Mouse (Mus musculus) limb, embryonic 15.5 days (tissue): ENCODE data around the gene Sh3gl3. TPM values are rescaled to one million over a fixed set of nuclear protein-coding genes. Genes with fewer than 3 reads are reported as not detected.
A peak's percentile ranks its signal among the peaks of the same experiment; 100 is the strongest.

Experiments used
- ATAC-seq: fragments of 200-750 bp; cut with Nextera tagmentation; 2 replicates; pipeline ENCODE4 v1.8.0; 2017; ENCODE audit warnings: low read depth, moderate TSS enrichment; ENCODE audit not compliant: insufficient number of reproducible peaks, low FRiP score, low TSS enrichment
- H3K27ac ChIP-seq: fragments of 300-500 bp; sonication (generic); 2 replicates; pipeline ENCODE4 v1.5.1; 2015; ENCODE audit warnings: moderate library complexity, mild to moderate bottlenecking, inconsistent platforms
- H3K27me3 ChIP-seq: fragments of 300-500 bp; sonication (generic); 2 replicates; pipeline ENCODE4 v1.6.1; 2015; ENCODE audit warnings: inconsistent platforms
- H3K36me3 ChIP-seq: fragments of 300-500 bp; sonication (generic); 2 replicates; pipeline ENCODE4 v1.6.1; 2015; ENCODE audit warnings: inconsistent platforms
- H3K4me1 ChIP-seq: fragments of 300-500 bp; sonication (generic); 2 replicates; pipeline ENCODE4 v1.6.1; 2015; ENCODE audit warnings: inconsistent platforms
- H3K4me2 ChIP-seq: fragments of 300-500 bp; sonication (generic); 2 replicates; pipeline ENCODE4 v1.6.1; 2015; ENCODE audit warnings: mild to moderate bottlenecking, inconsistent platforms
- H3K4me3 ChIP-seq: fragments of 300-500 bp; sonication (generic); 2 replicates; pipeline ENCODE4 v1.5.1; 2015; ENCODE audit warnings: mild to moderate bottlenecking, inconsistent platforms
- H3K9ac ChIP-seq: fragments of 300-500 bp; sonication (generic); 2 replicates; pipeline ENCODE4 v1.6.1; 2015; ENCODE audit warnings: inconsistent platforms
- H3K9me3 ChIP-seq: fragments of 300-500 bp; sonication (generic); 2 replicates; pipeline ENCODE4 v1.6.1; 2016; ENCODE audit warnings: inconsistent platforms
- WGBS: fragments of 180-500 bp; shearing (Covaris S2); methylation state at CpG from one replicate; pipeline ENCODE4 v1.1.7; 2015; 5-methylcytosine and 5-hydroxymethylcytosine counted together
- polyA plus RNA-seq: library from polyadenylated mRNA; unstranded; fragments of >200 nt; fragmentation: Nextera tagmentation; extraction: Ambion mirVana; gene quantifications from 2 replicates; pipeline ENCODE4 v1.2.1, GENCODE M21; 2015

Sh3gl3 gene
- 9.2 and 10.4 TPM in 2 replicates for polyA plus RNA-seq

DNA sequence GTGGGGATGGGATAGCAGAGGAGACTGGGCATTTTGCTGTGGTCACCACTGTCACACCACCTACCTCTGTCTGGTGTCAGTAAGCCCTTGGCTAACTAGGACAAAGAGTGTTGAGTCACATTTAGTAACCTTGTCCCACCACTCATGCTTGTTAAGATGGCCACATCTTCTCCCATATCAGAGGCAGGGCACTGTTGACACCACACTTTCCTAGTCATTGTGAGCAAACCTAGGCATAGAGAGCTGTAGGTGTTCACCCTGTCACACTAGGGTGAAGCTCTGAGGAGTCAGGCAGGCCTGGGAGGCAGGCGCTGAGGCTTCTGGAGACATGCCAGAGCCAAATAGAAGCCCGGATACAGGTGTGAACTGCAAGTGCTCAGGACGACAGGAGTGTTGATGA lies at the start of gene Sh3gl3:
Gene Sh3gl3 (plus strand): TSS at position 301 of the 400 bp plus-strand sequence.
- H3K4me1 ChIP-seq: peaks cover 16% of the 10 kb centered on the region; the same call in 1 of the 2 replicates
- no peak for ATAC-seq
- no peaks in the 10 kb centered on the region for H3K9me3 ChIP-seq
- H3K4me2 ChIP-seq: peak within 1 kb of the TSS; percentile 95
- H3K36me3 ChIP-seq: no peaks in the 10 kb centered on the region
- peak within 1 kb of the TSS; percentile 76 for H3K4me3 ChIP-seq
- 0 out of 2 replicates have a peak, but pooled peaks cover 3% of the 10 kb centered on the region for H3K27me3 ChIP-seq
- WGBS: 84% methylated on average over 3 of the region's 3 CpGs
- H3K27ac ChIP-seq: no peak within 1 kb of the TSS
- peak within 1 kb of the TSS; percentile 54 for H3K9ac ChIP-seq

DNA sequence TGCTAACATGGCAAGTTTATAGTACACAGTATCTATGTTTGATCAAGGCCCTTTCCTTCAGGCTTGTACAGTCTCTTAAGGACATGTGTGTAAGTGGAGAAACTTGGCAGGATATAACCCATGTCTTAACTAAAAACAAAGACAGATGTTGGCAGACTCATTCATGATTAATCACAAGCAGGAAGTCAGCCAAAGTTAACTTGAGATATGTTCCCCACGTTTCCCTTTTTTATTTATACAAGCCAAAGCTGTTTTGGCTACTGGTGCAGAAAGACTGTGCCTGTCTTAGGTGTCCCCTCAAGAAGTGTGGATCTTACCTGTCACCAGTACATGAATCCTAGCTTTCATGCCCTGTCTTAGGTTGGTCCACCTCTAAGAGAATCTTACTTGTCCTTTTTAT lies 35.4 kb upstream of the Sh3gl3 start:
- no peak overlapping the region for H3K4me3 ChIP-seq
- no peaks in the 10 kb centered on the region for H3K36me3 ChIP-seq
- no peak overlapping the region for H3K4me2 ChIP-seq
- no peaks in the 10 kb centered on the region for H3K9me3 ChIP-seq
- no peaks in the 10 kb centered on the region for H3K4me1 ChIP-seq
- no peak for ATAC-seq
- WGBS: 5% methylated on average over 1 of the region's 1 CpGs
- H3K27ac ChIP-seq: no peak overlapping the region
- H3K27me3 ChIP-seq: no peaks in the 10 kb centered on the region
- H3K9ac ChIP-seq: no peak overlapping the region

DNA sequence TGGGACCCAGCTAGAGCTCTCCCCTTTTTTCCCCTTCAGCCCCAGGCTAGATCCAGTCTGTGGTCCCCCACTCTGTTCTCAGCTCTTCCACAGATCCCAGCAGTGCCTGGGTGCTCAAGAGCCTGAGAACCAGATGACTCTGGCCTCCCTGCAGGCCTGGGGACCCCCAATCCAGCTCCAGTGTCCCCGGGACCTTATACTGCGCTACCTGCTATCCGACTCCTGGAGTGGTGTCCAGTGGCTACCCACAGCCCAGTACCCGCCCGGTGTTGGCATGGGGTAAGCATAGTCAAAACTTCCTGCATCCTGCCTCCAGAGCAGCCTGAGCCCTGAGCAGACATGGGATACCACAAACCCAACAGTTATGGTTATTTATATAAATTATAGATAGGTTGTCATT lies 26.5 kb upstream of the Sh3gl3 start:
- no peak for ATAC-seq

DNA sequence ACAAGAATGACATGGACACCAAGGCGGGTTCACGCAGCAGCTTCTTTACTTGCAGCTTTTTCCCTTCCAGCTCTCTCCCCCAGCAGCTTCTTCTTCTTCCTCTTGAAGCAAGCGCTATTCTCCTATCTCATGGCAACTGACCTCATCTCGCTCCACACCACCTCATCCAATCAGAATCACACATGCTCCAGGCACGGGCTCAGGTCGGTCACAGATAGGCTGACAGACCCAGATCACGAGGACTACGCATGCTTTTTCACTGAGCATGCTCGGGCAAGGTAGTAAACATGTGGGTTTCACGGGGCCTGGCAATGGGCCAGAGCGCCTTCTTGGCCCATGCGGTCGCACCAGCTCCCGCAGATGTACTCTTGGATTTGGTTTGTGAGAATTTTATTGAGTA lies 9.0 kb upstream of the Sh3gl3 start:
- Histone ChIP-seq H3K4me3 (no peak overlapping the region), H3K4me2 (no peak overlapping the region), H3K36me3 (no peaks in the 10 kb centered on the region), H3K4me1 (no peaks in the 10 kb centered on the region), H3K27me3 (no peaks in the 10 kb centered on the region), H3K9me3 (no peaks in the 10 kb centered on the region), H3K9ac (no peak overlapping the region), H3K27ac (no peak overlapping the region)
- no peak for ATAC-seq
- WGBS: 88% methylated on average over 14 of the region's 14 CpGs

More for the DNA sequence above, 26.5 kb upstream of the Sh3gl3 start:
- Histone ChIP-seq H3K9ac (no peak overlapping the region), H3K9me3 (no peaks in the 10 kb centered on the region), H3K36me3 (no peaks in the 10 kb centered on the region), H3K27me3 (no peaks in the 10 kb centered on the region), H3K4me2 (no peak overlapping the region), H3K4me3 (no peak overlapping the region), H3K4me1 (no peaks in the 10 kb centered on the region), H3K27ac (no peak overlapping the region)
- WGBS: 90% methylated on average over 5 of the region's 5 CpGs

DNA sequence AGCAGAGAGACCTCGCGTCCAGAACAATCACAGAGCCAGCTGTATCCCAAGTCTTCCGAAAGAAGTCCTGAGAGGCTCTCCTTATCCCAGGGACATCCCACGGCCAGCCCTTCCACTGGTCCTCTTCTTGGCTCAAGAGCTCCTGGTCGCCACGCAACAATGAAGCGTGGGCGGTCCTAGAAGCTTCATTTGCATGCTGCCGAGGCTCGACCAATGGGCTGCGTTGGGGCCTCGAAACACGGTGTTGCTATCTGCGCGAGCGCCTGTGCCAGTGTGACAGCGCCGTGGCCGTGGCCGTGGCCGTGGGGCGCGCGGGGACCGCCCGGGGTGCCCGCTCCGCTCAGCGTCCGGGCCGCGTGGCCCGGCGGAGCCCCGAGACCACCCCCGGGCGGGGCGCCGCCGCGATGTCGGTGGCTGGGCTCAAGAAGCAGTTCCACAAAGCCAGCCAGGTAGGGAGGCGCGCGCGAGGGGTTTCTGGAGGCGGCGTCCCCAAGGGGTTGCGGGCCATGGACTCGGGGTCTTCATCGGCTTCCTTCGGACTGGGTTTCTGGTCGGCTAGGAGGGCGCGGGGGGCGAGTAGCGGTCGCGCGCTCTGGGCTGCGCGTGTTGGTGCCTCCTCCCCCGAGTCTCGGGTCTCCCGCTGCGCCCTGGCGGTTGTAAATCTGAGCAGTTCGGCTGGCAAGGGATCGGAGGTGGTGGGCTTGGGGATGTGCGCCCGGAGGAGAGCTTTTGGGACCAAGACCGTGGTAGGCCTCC lies 1.1 kb downstream of the Sh3gl3 start:
- peak overlapping the region; percentile 54 for H3K9ac ChIP-seq
- no peak overlapping the region for H3K27ac ChIP-seq
- no peaks in the 10 kb centered on the region for H3K9me3 ChIP-seq
- H3K4me3 ChIP-seq: peak overlapping the region; percentile 76
- peaks cover 16% of the 10 kb centered on the region; the same call in 1 of the 2 replicates for H3K4me1 ChIP-seq
- H3K27me3 ChIP-seq: 0 out of 2 replicates have a peak, but pooled peaks cover 3% of the 10 kb centered on the region
- no peaks in the 10 kb centered on the region for H3K36me3 ChIP-seq
- under 1% methylated on average over 72 of the region's 72 CpGs for WGBS
- ATAC-seq: peak; percentile 81
- H3K4me2 ChIP-seq: peak overlapping the region; percentile 95

DNA sequence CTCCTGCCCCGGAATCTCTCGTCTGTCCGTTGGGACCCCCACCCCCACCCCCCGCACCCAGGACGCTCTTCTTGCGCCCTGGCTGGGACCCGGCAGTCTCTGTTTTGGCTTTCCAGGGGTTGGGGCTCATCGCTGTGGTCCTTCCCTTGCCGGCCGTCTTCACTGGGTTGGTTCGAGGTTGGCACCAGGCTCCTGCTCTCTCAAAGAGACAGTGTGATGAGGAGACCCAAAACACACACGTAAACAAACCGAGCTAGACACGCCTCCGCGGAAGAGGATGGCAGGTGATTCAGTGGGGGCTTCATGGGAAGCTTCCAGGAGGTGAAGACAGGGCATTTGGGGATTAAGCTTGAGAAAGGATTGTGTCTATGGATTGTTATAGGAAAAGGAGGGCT lies 1.7 kb downstream of the Sh3gl3 start:
- WGBS: 1% methylated on average over 16 of the region's 16 CpGs
- ATAC-seq: no peak
- Histone ChIP-seq H3K27me3 (0 out of 2 replicates have a peak, but pooled peaks cover 3% of the 10 kb centered on the region), H3K4me2 (peak overlapping the region; percentile 95), H3K4me1 (peaks cover 16% of the 10 kb centered on the region; the same call in 1 of the 2 replicates), H3K9me3 (no peaks in the 10 kb centered on the region), H3K9ac (peak overlapping the region; percentile 54), H3K36me3 (no peaks in the 10 kb centered on the region), H3K27ac (no peak overlapping the region), H3K4me3 (peak overlapping the region; percentile 76)

DNA sequence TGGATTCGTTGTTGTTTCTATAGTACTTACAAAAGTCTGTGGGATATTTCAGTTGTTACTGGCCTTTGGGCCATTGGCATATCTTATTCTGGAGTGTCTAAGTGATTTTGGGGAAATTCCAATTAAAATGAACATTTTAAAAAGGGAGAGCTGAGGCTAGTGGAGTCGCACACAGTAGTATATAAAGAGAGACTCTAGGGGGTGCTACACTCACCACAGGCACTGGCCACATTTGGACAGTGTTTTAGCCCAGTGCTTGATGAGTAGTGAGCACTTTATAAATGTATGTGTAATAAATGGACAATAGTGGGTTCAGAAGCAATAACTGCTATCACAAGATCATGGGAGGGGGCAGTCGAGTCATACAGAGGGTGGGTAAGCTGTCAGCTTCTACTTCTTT lies 2.6 kb downstream of the Sh3gl3 start:
- H3K4me1 ChIP-seq: peaks cover 16% of the 10 kb centered on the region; the same call in 1 of the 2 replicates
- H3K36me3 ChIP-seq: no peaks in the 10 kb centered on the region
- WGBS: 64% methylated on average over 3 of the region's 3 CpGs
- no peaks in the 10 kb centered on the region for H3K9me3 ChIP-seq
- no peak overlapping the region for H3K4me2 ChIP-seq
- no peak overlapping the region for H3K4me3 ChIP-seq
- ATAC-seq: no peak
- H3K27me3 ChIP-seq: 0 out of 2 replicates have a peak, but pooled peaks cover 3% of the 10 kb centered on the region
- no peak overlapping the region for H3K9ac ChIP-seq
- H3K27ac ChIP-seq: no peak overlapping the region

DNA sequence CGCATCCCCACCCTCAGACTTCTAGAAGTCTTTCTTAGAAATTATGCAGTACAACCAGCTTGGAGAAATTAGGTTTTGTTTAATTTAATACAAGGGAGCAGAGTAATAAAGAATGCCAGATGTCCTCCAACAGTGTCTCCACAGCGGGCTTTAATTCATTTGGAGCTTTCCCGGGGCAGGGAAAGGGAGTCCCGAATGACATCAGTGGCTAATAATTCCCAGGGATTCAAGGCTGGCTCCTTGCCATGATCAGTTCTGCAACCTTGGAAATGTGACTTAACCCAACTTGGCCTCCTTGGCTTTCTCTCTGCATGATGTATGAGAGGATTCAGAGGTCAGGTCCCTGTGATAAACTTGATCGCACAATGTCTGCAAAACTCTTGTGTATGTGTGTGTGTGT lies 3.7 kb downstream of the Sh3gl3 start:
- H3K4me1 ChIP-seq: peaks cover 16% of the 10 kb centered on the region; the same call in 1 of the 2 replicates
- H3K27me3 ChIP-seq: 0 out of 2 replicates have a peak, but pooled peaks cover 3% of the 10 kb centered on the region
- H3K36me3 ChIP-seq: no peaks in the 10 kb centered on the region
- no peak overlapping the region for H3K9ac ChIP-seq
- no peak for ATAC-seq
- WGBS: 40% methylated on average over 5 of the region's 5 CpGs
- no peaks in the 10 kb centered on the region for H3K9me3 ChIP-seq
- no peak overlapping the region for H3K4me2 ChIP-seq
- H3K4me3 ChIP-seq: no peak overlapping the region
- H3K27ac ChIP-seq: no peak overlapping the region

DNA sequence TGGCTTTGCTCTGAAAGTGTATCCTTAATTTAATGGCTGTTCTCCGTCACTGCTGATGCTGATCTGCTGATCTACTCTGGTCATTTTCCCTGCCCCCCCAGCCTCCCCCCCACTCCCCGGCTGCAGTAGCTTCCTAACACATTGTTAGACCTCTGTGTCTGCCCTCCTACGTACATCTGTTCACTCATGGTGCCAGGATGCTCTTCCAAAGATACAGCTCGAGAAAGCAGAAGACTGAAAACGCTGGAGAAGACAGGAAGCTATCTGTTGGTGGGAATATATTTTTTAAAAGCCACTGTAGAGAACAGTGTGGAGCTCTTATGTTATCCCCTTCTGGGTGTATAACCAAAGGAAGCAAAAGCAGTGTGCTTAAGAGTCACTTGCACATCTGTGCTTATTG lies 7.3 kb downstream of the Sh3gl3 start:
- Histone ChIP-seq H3K9ac (no peak overlapping the region), H3K4me1 (0 out of 2 replicates have a peak, but pooled peaks cover 4% of the 10 kb centered on the region), H3K4me2 (no peak overlapping the region), H3K36me3 (no peaks in the 10 kb centered on the region), H3K27ac (no peak overlapping the region), H3K27me3 (0 out of 2 replicates have a peak, but pooled peaks cover 3% of the 10 kb centered on the region), H3K9me3 (no peaks in the 10 kb centered on the region), H3K4me3 (no peak overlapping the region)
- 76% methylated on average over 5 of the region's 5 CpGs for WGBS
- no peak for ATAC-seq

DNA sequence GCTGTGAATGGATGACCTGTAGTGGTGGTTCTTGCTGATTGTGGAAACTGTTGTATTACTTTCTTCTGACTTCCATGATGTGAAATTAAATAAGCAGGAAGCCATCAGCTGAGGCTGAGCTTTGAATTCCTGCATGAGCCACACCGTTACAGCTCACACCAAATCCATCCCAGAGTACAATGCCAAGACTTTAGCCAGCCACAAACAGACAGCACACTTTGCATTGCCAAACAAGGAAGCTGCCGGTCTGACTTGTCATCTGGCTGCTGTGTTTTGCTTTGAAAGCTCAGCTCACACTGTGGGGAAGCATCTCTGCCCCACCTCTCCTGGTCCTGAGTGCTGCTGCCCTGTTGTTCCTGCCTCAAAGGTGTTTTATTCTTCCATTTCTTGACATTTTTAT lies 9.1 kb downstream of the Sh3gl3 start:
- H3K27ac ChIP-seq: no peak overlapping the region
- H3K4me1 ChIP-seq: no peaks in the 10 kb centered on the region
- 33% methylated on average over 2 of the region's 2 CpGs for WGBS
- no peaks in the 10 kb centered on the region for H3K9me3 ChIP-seq
- no peak overlapping the region for H3K4me3 ChIP-seq
- H3K4me2 ChIP-seq: no peak overlapping the region
- H3K27me3 ChIP-seq: no peaks in the 10 kb centered on the region
- no peaks in the 10 kb centered on the region for H3K36me3 ChIP-seq
- ATAC-seq: no peak
- H3K9ac ChIP-seq: no peak overlapping the region

DNA sequence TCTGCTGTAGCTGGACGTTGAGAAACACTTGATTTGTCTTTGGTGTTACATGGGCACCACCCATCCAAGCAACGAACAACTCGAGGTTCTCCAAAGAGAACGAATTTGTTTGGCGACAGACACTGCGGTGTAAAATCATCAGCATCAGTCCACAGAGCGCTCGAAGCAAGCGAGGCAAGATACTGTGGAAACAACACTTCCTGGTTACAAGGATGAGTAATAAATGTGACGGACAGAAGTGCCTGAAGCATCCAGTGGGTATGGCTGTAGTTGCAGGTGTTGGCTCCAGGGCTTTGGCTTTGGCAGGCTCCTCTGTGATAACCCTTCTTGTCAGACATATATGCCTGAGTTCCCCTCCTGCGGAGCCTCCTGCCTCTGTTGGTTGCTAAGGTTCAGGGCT lies 18.0 kb downstream of the Sh3gl3 start:
- H3K9ac ChIP-seq: no peak overlapping the region
- no peak for ATAC-seq
- no peaks in the 10 kb centered on the region for H3K4me1 ChIP-seq
- WGBS: 79% methylated on average over 11 of the region's 11 CpGs
- H3K27me3 ChIP-seq: no peaks in the 10 kb centered on the region
- H3K36me3 ChIP-seq: no peaks in the 10 kb centered on the region
- H3K9me3 ChIP-seq: no peaks in the 10 kb centered on the region
- H3K27ac ChIP-seq: no peak overlapping the region
- H3K4me2 ChIP-seq: no peak overlapping the region
- no peak overlapping the region for H3K4me3 ChIP-seq

DNA sequence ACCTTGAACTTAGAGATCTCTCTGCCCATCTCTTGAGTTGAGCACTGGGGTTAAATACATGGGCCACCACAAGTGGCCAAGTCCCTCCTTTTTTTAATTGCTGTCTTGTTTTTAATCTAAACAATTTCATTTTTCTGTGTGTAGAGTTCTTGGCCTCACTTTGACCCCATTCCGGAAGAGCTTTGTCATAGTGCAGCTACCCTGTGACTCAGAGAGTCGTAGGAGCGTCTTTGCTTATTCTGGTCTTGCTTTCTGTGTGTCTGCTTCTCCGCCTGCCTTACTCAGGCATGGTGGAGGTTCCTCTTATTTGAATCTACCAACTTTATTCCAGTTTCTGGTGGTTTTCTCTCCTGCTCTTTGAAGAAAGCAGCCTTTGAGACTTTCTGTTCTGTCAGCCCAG lies 18.9 kb downstream of the Sh3gl3 start:
- Histone ChIP-seq H3K4me1 (no peaks in the 10 kb centered on the region), H3K36me3 (no peaks in the 10 kb centered on the region), H3K27me3 (no peaks in the 10 kb centered on the region), H3K27ac (no peak overlapping the region), H3K9ac (no peak overlapping the region), H3K4me3 (no peak overlapping the region), H3K4me2 (no peak overlapping the region), H3K9me3 (no peaks in the 10 kb centered on the region)
- 83% methylated on average over 4 of the region's 4 CpGs for WGBS
- ATAC-seq: no peak
